Mouse (Mus musculus) neural tube, embryonic 12.5 days (tissue): ENCODE results near the gene Zfpl1. TPM values are rescaled to one million over a fixed set of nuclear protein-coding genes. Genes with fewer than 3 reads are reported as not detected.

Experiments used
- ATAC-seq: fragments of 200-750 bp; cut with Nextera tagmentation; 2 replicates; pipeline ENCODE4 v1.8.0; 2017; ENCODE audit warnings: low read depth, mild to moderate bottlenecking, moderate TSS enrichment, moderate library complexity; ENCODE audit not compliant: low FRiP score
- H3K27ac ChIP-seq: fragments of 300-500 bp; sonication (generic); 2 replicates; pipeline ENCODE4 v1.5.1; 2016
- H3K27me3 ChIP-seq: fragments of 300-500 bp; sonication (generic); replicated peaks from 2 replicates; pipeline ENCODE4 v1.6.1; 2016; ENCODE audit warnings: mild to moderate bottlenecking
- H3K36me3 ChIP-seq: fragments of 300-500 bp; sonication (generic); 2 replicates; pipeline ENCODE4 v1.6.1; 2016; ENCODE audit warnings: mild to moderate bottlenecking
- H3K4me1 ChIP-seq: fragments of 300-500 bp; sonication (generic); 2 replicates; pipeline ENCODE4 v1.6.1; 2016
- H3K4me2 ChIP-seq: fragments of 300-500 bp; sonication (generic); replicated peaks from 2 replicates; pipeline ENCODE4 v1.6.1; 2016; ENCODE audit warnings: mild to moderate bottlenecking
- H3K4me3 ChIP-seq: fragments of 300-500 bp; sonication (generic); 2 replicates; pipeline ENCODE4 v1.5.1; 2016
- H3K9ac ChIP-seq: fragments of 300-500 bp; sonication (generic); 2 replicates; pipeline ENCODE4 v1.6.1; 2016; ENCODE audit warnings: mild to moderate bottlenecking
- H3K9me3 ChIP-seq: fragments of 300-500 bp; sonication (generic); 2 replicates; pipeline ENCODE4 v1.6.1; 2016; ENCODE audit warnings: mild to moderate bottlenecking
- WGBS: fragments of 180-500 bp; shearing (Covaris S2); methylation state at CpG from one replicate; pipeline ENCODE4 v1.1.7; 2016; 5-methylcytosine and 5-hydroxymethylcytosine counted together
- microRNA-seq: library from miRNA; unstranded; fragments of <30 nt; microRNA quantifications from one replicate; pipeline ENCODE4, GENCODE M21; 2017
- polyA plus RNA-seq: library from polyadenylated mRNA; unstranded; fragments of >200 nt; fragmentation: Nextera tagmentation; extraction: Ambion mirVana; gene quantifications from 2 replicates; pipeline ENCODE4 v1.2.1, GENCODE M21; 2016

Gene Zfpl1
- polyA plus RNA-seq, 1 experiment from 2014 or later, result 75.0 TPM

GRCm38 (mm10) chr19:6035966-6036585, 48.7 kb downstream of the Zfpl1 start:
- no peak for ATAC-seq
- Histone ChIP-seq H3K36me3 (no peaks in the 10 kb centered on the region), H3K4me2 (no peak overlapping the region), H3K9me3 (no peaks in the 10 kb centered on the region), H3K4me1 (no peaks in the 10 kb centered on the region), H3K27me3 (no peaks in the 10 kb centered on the region), H3K9ac (no peak overlapping the region), H3K27ac (no peak overlapping the region), H3K4me3 (no peak overlapping the region)
- WGBS, result 83% methylated on average over 9 of the region's 9 CpGs

Small RNAs within 50 kb of the gene (microRNA-seq; reads per million reads assigned to microRNA genes)
- 1.5 reads per million for gene Mir6988

Other genes with a start within 250 kb of the Zfpl1 start
- 27.0 and 33.0 TPM in 2 replicates for gene Frmd8, start 209.7 kb downstream of the Zfpl1 start, polyA plus RNA-seq
- gene Slc25a45, start 207.1 kb downstream of the Zfpl1 start, polyA plus RNA-seq, result 1.7 and 2.5 TPM in 2 replicates
- gene Tigd3, start 190.8 kb downstream of the Zfpl1 start, polyA plus RNA-seq, result 10.5 and 11.8 TPM in 2 replicates
- 156 and 174 TPM in 2 replicates for gene Dpf2, start 171.9 kb downstream of the Zfpl1 start, polyA plus RNA-seq
- 4.7 and 5.7 TPM in 2 replicates for gene Cdc42ep2, start 160.1 kb downstream of the Zfpl1 start, polyA plus RNA-seq
- 44.4 and 46.6 TPM in 2 replicates for gene Pola2, start 120.8 kb downstream of the Zfpl1 start, polyA plus RNA-seq
- not detected in 2 replicates for gene Slc22a20, start 98.8 kb downstream of the Zfpl1 start, polyA plus RNA-seq
- 5.6 and 6.4 TPM in 2 replicates for gene Capn1, start 69.1 kb downstream of the Zfpl1 start, polyA plus RNA-seq
- gene Syvn1, start 38.4 kb downstream of the Zfpl1 start, polyA plus RNA-seq, result 33.2 and 35.2 TPM in 2 replicates
- 66.0 and 68.6 TPM in 2 replicates for gene Mrpl49, start 27.2 kb downstream of the Zfpl1 start, polyA plus RNA-seq
- gene Fau, start 27.1 kb downstream of the Zfpl1 start, polyA plus RNA-seq, result 635 and 643 TPM in 2 replicates
- gene Znhit2, start 23.8 kb downstream of the Zfpl1 start, polyA plus RNA-seq, result 34.3 and 38.2 TPM in 2 replicates
- 44.3 and 45.9 TPM in 2 replicates for gene Tm7sf2, start 16.6 kb downstream of the Zfpl1 start, polyA plus RNA-seq
- 79.4 and 80.6 TPM in 2 replicates for gene Vps51, start 7.7 kb downstream of the Zfpl1 start, polyA plus RNA-seq
- not detected in 2 replicates for gene Tmem262, start 4.9 kb downstream of the Zfpl1 start, polyA plus RNA-seq
- 2.6 and 3.2 TPM in 2 replicates for gene Gm28374, start 2.7 kb downstream of the Zfpl1 start, polyA plus RNA-seq
- 27.1 and 28.4 TPM in 2 replicates for gene Cdca5, start within 50 bp of the Zfpl1 start, polyA plus RNA-seq
- gene AC131692.1, start 9.5 kb upstream of the Zfpl1 start, polyA plus RNA-seq, result 0.33 TPM in 1 of 2 replicates, not detected in the other
- gene Naaladl1, start 20.8 kb upstream of the Zfpl1 start, polyA plus RNA-seq, result 0.63 and 0.82 TPM in 2 replicates
- gene Sac3d1, start 33.7 kb upstream of the Zfpl1 start, polyA plus RNA-seq, result 53.5 and 59.0 TPM in 2 replicates
- 40.3 and 42.3 TPM in 2 replicates for gene Snx15, start 43.3 kb upstream of the Zfpl1 start, polyA plus RNA-seq
- not detected in 2 replicates for gene Batf2, start 56.0 kb upstream of the Zfpl1 start, polyA plus RNA-seq
- gene Arl2, start 56.6 kb upstream of the Zfpl1 start, polyA plus RNA-seq, result 100 and 102 TPM in 2 replicates
- not detected in 2 replicates for gene Majin, start 99.4 kb upstream of the Zfpl1 start, polyA plus RNA-seq
- not detected in 2 replicates for gene Gpha2, start 141.4 kb upstream of the Zfpl1 start, polyA plus RNA-seq
- 77.8 and 82.8 TPM in 2 replicates for gene Ppp2r5b, start 150.9 kb upstream of the Zfpl1 start, polyA plus RNA-seq
- 13.8 and 14.7 TPM in 2 replicates for gene Atg2a, start 156.7 kb upstream of the Zfpl1 start, polyA plus RNA-seq
- 87.2 and 96.4 TPM in 2 replicates for gene Ehd1, start 191.8 kb upstream of the Zfpl1 start, polyA plus RNA-seq
- 0.27 and 0.60 TPM in 2 replicates for gene Cdc42bpg, start 221.5 kb upstream of the Zfpl1 start, polyA plus RNA-seq